Mouse (Mus musculus): ENCODE results near the gene Cnnm4. TPM values are rescaled to one million over a fixed set of nuclear protein-coding genes. Genes with fewer than 3 reads are reported as not detected.

The Cnnm4 gene
- polyA plus RNA-seq, 2 experiments: 0.85 to 2.1 TPM

DNA sequence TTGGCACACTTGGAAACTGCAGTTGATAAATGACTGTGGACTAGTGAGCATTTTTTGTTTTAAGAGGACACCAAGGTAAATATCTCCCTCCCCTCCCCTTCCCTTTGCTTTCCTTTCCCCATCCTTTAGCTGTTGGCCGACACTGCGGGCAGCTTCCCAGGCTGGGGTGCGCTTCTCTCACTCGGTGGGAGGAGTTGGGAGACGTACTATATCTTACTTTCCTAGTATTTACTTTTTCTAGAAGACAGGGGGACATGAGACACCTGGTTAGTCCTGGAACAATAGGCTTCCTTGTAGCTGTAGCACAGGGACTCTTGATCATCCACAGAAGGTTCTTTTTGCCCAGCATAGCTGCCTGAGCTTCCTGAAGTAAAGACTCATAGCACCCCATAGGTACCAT lies 52.6 kb downstream of the Cnnm4 start:
- WGBS (ENCODE audit: insufficient replicate concordance): 83% methylated on average over 5 of the region's 5 CpGs
- no peak for ATAC-seq (ENCODE audit: insufficient read depth)
- no peak for DNase-seq (ENCODE audit: low read depth in 3 of 3, low spot score in 3 of 3)

DNA sequence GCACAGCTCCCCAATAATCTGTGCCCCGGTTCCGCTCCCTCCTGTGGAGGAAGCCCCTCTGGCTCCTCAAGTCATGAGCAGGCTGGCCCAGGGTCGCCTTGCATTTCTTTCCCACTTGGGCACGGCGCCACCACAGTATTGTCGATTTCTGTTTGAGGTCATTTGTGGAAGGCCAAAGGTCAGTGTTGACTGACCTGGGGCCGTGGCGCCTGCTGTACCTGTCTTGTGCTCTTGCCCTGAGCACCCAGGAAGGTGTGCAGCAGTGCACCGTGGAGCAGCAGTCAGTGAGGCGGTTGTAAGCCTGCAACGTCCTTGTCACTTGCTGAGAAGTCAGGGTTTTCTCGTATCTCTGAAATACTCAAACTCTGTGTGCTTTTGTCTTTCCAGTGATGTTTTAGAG lies 54.4 kb downstream of the Cnnm4 start:
- H3K4me2 ChIP-seq (ENCODE audit: low read depth): no peak overlapping the region
- no peaks in the 10 kb centered on the region for H3K4me1 ChIP-seq (replicated peaks; ENCODE audit: control insufficient read depth in 2 of 2, insufficient read depth in 2 of 2, low read length in 1 of 2)
- no peak for ATAC-seq (ENCODE audit: insufficient read depth)
- H3K4me3 ChIP-seq (ENCODE audit: insufficient read depth in 1 of 2, low read depth in 2 of 2, low read length in 2 of 2): no peak overlapping the region
- no peaks in the 10 kb centered on the region for H3K9me3 ChIP-seq (ENCODE audit: control insufficient read depth, low read length)
- peaks cover 12% of the 10 kb centered on the region for H3K36me3 ChIP-seq (replicated peaks; ENCODE audit: control insufficient read depth, insufficient read depth, low read depth)
- WGBS (ENCODE audit: insufficient replicate concordance): 75% methylated on average over 12 of the region's 12 CpGs
- DNase-seq (ENCODE audit: low read depth in 3 of 3, low spot score in 3 of 3): no peak
- H3K9ac ChIP-seq (replicated peaks): no peak overlapping the region
- no peaks in the 10 kb centered on the region for H3K27me3 ChIP-seq (ENCODE audit: control insufficient read depth, insufficient read depth, low read length)
- TF ChIP-seq CTCF (IDR thresholded peaks at IDR 0.05; ENCODE audit: low read depth): no peak
- TF ChIP-seq EP300 (IDR thresholded peaks at IDR 0.05; ENCODE audit: low read depth): no peak
- no peak overlapping the region for H3K27ac ChIP-seq

More for the DNA sequence above, 52.6 kb downstream of the Cnnm4 start:
- no peak for TF ChIP-seq CTCF (IDR thresholded peaks at IDR 0.05; ENCODE audit: low read depth)
- TF ChIP-seq EP300 (IDR thresholded peaks at IDR 0.05; ENCODE audit: low read depth): no peak
- H3K27me3 ChIP-seq (ENCODE audit: control insufficient read depth, insufficient read depth, low read length): no peaks in the 10 kb centered on the region
- no peak overlapping the region for H3K4me2 ChIP-seq (ENCODE audit: low read depth)
- no peaks in the 10 kb centered on the region for H3K9me3 ChIP-seq (ENCODE audit: control insufficient read depth, low read length)
- no peak overlapping the region for H3K4me3 ChIP-seq (ENCODE audit: insufficient read depth in 1 of 2, low read depth in 2 of 2, low read length in 2 of 2)
- H3K36me3 ChIP-seq (replicated peaks; ENCODE audit: control insufficient read depth, insufficient read depth, low read depth): peaks cover 15% of the 10 kb centered on the region
- no peak overlapping the region for H3K27ac ChIP-seq
- no peak overlapping the region for H3K9ac ChIP-seq (replicated peaks)
- H3K4me1 ChIP-seq (replicated peaks; ENCODE audit: control insufficient read depth in 2 of 2, insufficient read depth in 2 of 2, low read length in 1 of 2): no peaks in the 10 kb centered on the region

DNA sequence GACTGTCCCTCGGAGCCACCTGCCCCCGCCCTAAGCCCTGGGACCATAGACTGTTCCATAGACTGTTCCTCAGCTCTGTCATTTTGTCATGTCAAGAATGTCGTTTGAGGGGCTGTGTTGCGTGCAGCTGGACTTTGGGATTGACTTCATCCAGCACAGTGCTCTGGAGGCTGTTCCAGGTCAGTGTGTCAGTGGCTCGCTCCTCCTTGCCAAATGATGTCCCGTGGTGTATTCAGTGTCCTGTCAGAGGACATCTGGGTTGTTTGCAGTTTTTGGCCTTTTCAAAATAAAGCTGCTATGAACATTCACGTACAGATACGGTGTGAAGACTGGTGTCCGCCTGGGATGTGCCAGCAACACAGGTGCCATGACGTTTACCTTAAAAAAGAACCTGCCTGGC lies 55.5 kb downstream of the Cnnm4 start:
- H3K9me3 ChIP-seq (ENCODE audit: control insufficient read depth, low read length): no peaks in the 10 kb centered on the region
- DNase-seq (ENCODE audit: low read depth in 3 of 3, low spot score in 3 of 3): no peak

DNA sequence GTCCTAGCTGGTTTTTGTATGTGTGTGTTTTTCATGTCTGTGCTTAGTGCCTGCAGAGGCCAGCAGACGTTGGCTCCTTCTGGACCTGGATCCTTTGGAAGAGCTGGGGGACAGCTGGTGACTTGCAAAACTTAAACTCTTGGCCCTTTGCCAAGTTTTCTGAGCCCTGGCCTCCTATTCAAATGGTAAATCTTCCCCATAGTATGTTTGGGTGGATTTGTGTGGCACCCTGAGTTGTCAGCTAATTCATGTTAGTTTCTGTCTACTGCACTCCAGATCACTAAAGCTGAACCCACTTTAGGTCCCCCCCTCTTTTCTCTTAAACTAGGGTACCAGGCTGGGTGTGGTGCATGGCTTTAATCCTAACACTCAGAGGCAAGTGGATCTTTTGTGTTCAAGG lies 56.9 kb downstream of the Cnnm4 start:
- Histone ChIP-seq H3K27me3 (ENCODE audit: control insufficient read depth, insufficient read depth, low read length) (no peaks in the 10 kb centered on the region), H3K4me3 (ENCODE audit: insufficient read depth in 1 of 2, low read depth in 2 of 2, low read length in 2 of 2) (no peak overlapping the region), H3K36me3 (replicated peaks; ENCODE audit: control insufficient read depth, insufficient read depth, low read depth) (no peaks in the 10 kb centered on the region; the same call in 1 of the 2 replicates), H3K9ac (replicated peaks) (no peak overlapping the region), H3K4me2 (ENCODE audit: low read depth) (no peak overlapping the region), H3K27ac (no peak overlapping the region), H3K9me3 (ENCODE audit: control insufficient read depth, low read length) (no peaks in the 10 kb centered on the region), H3K4me1 (replicated peaks; ENCODE audit: control insufficient read depth in 2 of 2, insufficient read depth in 2 of 2, low read length in 1 of 2) (no peaks in the 10 kb centered on the region)
- ATAC-seq (ENCODE audit: insufficient read depth) (no peak), DNase-seq (ENCODE audit: low read depth in 3 of 3, low spot score in 3 of 3) (no peak)
- 33% methylated on average over 1 of the region's 1 CpGs for WGBS (ENCODE audit: insufficient replicate concordance)
- TF ChIP-seq CTCF (IDR thresholded peaks at IDR 0.05; ENCODE audit: low read depth): no peak
- TF ChIP-seq EP300 (IDR thresholded peaks at IDR 0.05; ENCODE audit: low read depth): no peak

More for the DNA sequence above, 55.5 kb downstream of the Cnnm4 start:
- Histone ChIP-seq H3K9ac (replicated peaks) (no peak overlapping the region), H3K4me2 (ENCODE audit: low read depth) (no peak overlapping the region), H3K36me3 (replicated peaks; ENCODE audit: control insufficient read depth, insufficient read depth, low read depth) (peaks cover under 1% of the 10 kb centered on the region; the same call in 1 of the 2 replicates), H3K27me3 (ENCODE audit: control insufficient read depth, insufficient read depth, low read length) (no peaks in the 10 kb centered on the region), H3K4me1 (replicated peaks; ENCODE audit: control insufficient read depth in 2 of 2, insufficient read depth in 2 of 2, low read length in 1 of 2) (no peaks in the 10 kb centered on the region), H3K27ac (no peak overlapping the region), H3K4me3 (ENCODE audit: insufficient read depth in 1 of 2, low read depth in 2 of 2, low read length in 2 of 2) (no peak overlapping the region)
- ATAC-seq (ENCODE audit: insufficient read depth): no peak
- WGBS (ENCODE audit: insufficient replicate concordance): 83% methylated on average over 10 of the region's 10 CpGs
- TF ChIP-seq CTCF (IDR thresholded peaks at IDR 0.05; ENCODE audit: low read depth): no peak
- TF ChIP-seq EP300 (IDR thresholded peaks at IDR 0.05; ENCODE audit: low read depth): no peak

DNA sequence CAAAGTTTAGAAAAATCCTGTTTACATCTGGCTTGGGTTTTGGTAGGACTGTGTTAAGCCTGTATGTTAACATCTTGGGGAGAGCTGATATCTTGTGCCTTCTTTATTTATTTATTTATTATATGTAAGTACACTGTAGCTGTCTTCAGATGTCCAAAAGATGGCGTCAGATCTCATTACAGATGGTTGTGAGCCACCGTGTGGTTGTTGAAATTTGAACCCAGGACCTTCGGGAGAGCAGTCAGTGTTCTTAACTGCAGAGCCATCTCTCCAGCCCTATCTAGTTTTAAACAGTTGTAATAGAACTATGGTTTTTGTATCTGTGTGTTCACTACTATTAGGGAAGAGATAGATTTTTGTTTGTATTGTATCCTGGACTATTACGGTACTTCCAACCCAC lies 57.9 kb downstream of the Cnnm4 start:
- DNase-seq (ENCODE audit: low read depth in 3 of 3, low spot score in 3 of 3): no peak
- ATAC-seq (ENCODE audit: insufficient read depth): no peak
- no peak overlapping the region for H3K4me2 ChIP-seq (ENCODE audit: low read depth)
- 77% methylated on average over 4 of the region's 4 CpGs for WGBS (ENCODE audit: insufficient replicate concordance)
- H3K9me3 ChIP-seq (ENCODE audit: control insufficient read depth, low read length): no peaks in the 10 kb centered on the region
- H3K36me3 ChIP-seq (replicated peaks; ENCODE audit: control insufficient read depth, insufficient read depth, low read depth): no peaks in the 10 kb centered on the region; the same call in 1 of the 2 replicates
- H3K27ac ChIP-seq: no peak overlapping the region
- H3K27me3 ChIP-seq (ENCODE audit: control insufficient read depth, insufficient read depth, low read length): no peaks in the 10 kb centered on the region
- H3K4me3 ChIP-seq (ENCODE audit: insufficient read depth in 1 of 2, low read depth in 2 of 2, low read length in 2 of 2): no peak overlapping the region
- no peak for TF ChIP-seq CTCF (IDR thresholded peaks at IDR 0.05; ENCODE audit: low read depth)
- TF ChIP-seq EP300 (IDR thresholded peaks at IDR 0.05; ENCODE audit: low read depth): no peak
- no peak overlapping the region for H3K9ac ChIP-seq (replicated peaks)
- H3K4me1 ChIP-seq (replicated peaks; ENCODE audit: control insufficient read depth in 2 of 2, insufficient read depth in 2 of 2, low read length in 1 of 2): no peaks in the 10 kb centered on the region
